Mouse (Mus musculus): ENCODE measurements at regions not wholly inside any gene's neighbourhood (a gene's known extent, or its start where the extent isn't known, plus 50 kb on each side); places are given as distances from the start of the nearest gene placed in this dataset.
"Not testable (repeated sequence)": the region's sequence is repeated elsewhere in the genome, so short reads cannot be mapped to it uniquely, and the experiment has no call there.

- DNase-seq, result not testable (repeated sequence)
Observed at GRCm38 (mm10) chr7:59891363-59891762, 113.5 kb downstream of the Snurf start.

- DNase-seq, result peak; percentile 2
Observed at GRCm38 (mm10) chr7:59858480-59858879, 146.4 kb downstream of the Snurf start.
